Mouse (Mus musculus) kidney, adult 10 weeks (tissue): ENCODE data around the gene Lgals2. TPM values are rescaled to one million over a fixed set of nuclear protein-coding genes. Genes with fewer than 3 reads are reported as not detected.

ENCODE experiments used
- polyA plus RNA-seq: library from polyadenylated mRNA; stranded (reverse); fragments of 350-450 nt; fragmentation: Illumina TruSeq; extraction: RNeasy Lipid Tissue Mini Kit (QIAGEN cat#74804); gene quantifications from one replicate; pipeline ENCODE4 v1.2.3, GENCODE M21; 2014; ENCODE audit warnings: low read depth, low replicate concordance

The Lgals2 gene
- polyA plus RNA-seq = not detected

GRCm38 (mm10) chr15:78855303-78855965, at the start of gene Lgals2:
Gene Lgals2 (minus strand): TSS chr15:78855529.

GRCm38 (mm10) chr15:78899740-78900584, 44.6 kb upstream of the Lgals2 start, which contains the start of gene Sh3bp1:
Gene Sh3bp1 (plus strand): TSS chr15:78899768.

GRCm38 (mm10) chr15:78899409-78899739, 44.0 kb upstream of the Lgals2 start, which contains the start of gene Gm49510:
Gene Gm49510 (plus strand): TSS chr15:78899667.

GRCm38 (mm10) chr15:78876991-78877809, 21.9 kb upstream of the Lgals2 start, which contains the start of gene Gga1:
Gene Gga1 (plus strand): TSS chr15:78877190.

GRCm38 (mm10) chr15:78842371-78843163, 12.8 kb downstream of the Lgals2 start, which contains the start of gene Cdc42ep1:
Gene Cdc42ep1 (plus strand): TSS chr15:78842624.

GRCm38 (mm10) chr15:78802776-78803391, 52.4 kb downstream of the Lgals2 start, which contains the start of gene Card10:
Gene Card10 (minus strand): TSS chr15:78803042.

Other genes starting within 250 kb of the Lgals2 start
- gene Elfn2, start 136.8 kb downstream of the Lgals2 start, polyA plus RNA-seq = not detected
- gene Mfng, start 82.1 kb downstream of the Lgals2 start, polyA plus RNA-seq = not detected
- gene Card10, start 52.5 kb downstream of the Lgals2 start, polyA plus RNA-seq = 1.2 TPM
- gene Cdc42ep1, start 12.9 kb downstream of the Lgals2 start, polyA plus RNA-seq = 0.16 TPM
- gene Gga1, start 21.7 kb upstream of the Lgals2 start, polyA plus RNA-seq = 0.20 TPM
- gene Gm49510, start 44.1 kb upstream of the Lgals2 start, polyA plus RNA-seq = not detected
- gene Sh3bp1, start 44.2 kb upstream of the Lgals2 start, polyA plus RNA-seq = 0.93 TPM
- gene Pdxp, start 58.4 kb upstream of the Lgals2 start, polyA plus RNA-seq = not detected
- 1.1 TPM for gene Lgals1, start 71.2 kb upstream of the Lgals2 start, polyA plus RNA-seq
- gene Nol12, start 79.4 kb upstream of the Lgals2 start, polyA plus RNA-seq = 2.5 TPM
- 1.7 TPM for gene Triobp, start 92.2 kb upstream of the Lgals2 start, polyA plus RNA-seq
- 177 TPM for gene H1f0, start 172.9 kb upstream of the Lgals2 start, polyA plus RNA-seq
- not detected for gene Galr3, start 186.4 kb upstream of the Lgals2 start, polyA plus RNA-seq
- 1.1 TPM for gene Ankrd54, start 207.4 kb upstream of the Lgals2 start, polyA plus RNA-seq
- 82.4 TPM for gene Eif3l, start 219.7 kb upstream of the Lgals2 start, polyA plus RNA-seq